Mouse (Mus musculus) adrenal gland, adult 18-20 months (tissue): ENCODE results near the gene Ppp4r1. TPM values are rescaled to one million over a fixed set of nuclear protein-coding genes. Genes with fewer than 3 reads are reported as not detected.

Experiments used
- DNase-seq, 2 experiments: peaks; one replicate each; pipeline ENCODE4 v3.0.0; 2021 to 2022; ENCODE audit warnings: low spot score in 2 of 2
- total RNA-seq, 2 experiments: library from RNA; stranded (reverse); gene quantifications; 1 replicate in 1 of 2; 2 replicates in 1 of 2; pipeline ENCODE4 v1.2.3; 2021

Gene Ppp4r1
- total RNA-seq, 2 experiments from 2014 or later: 57.2 to 70.4 TPM

GRCm38 (mm10) chr17:65798446-65798845, 16.1 kb downstream of the Ppp4r1 start:
- no peak for DNase-seq

- no peak for DNase-seq
Measured at GRCm38 (mm10) chr17:65799353-65799752, 17.0 kb downstream of the Ppp4r1 start.

- no peak for DNase-seq
Measured at GRCm38 (mm10) chr17:65800451-65800850, 18.1 kb downstream of the Ppp4r1 start.

GRCm38 (mm10) chr17:65802026-65802425, 19.7 kb downstream of the Ppp4r1 start:
- no peak for DNase-seq

- no peak for DNase-seq
Measured at GRCm38 (mm10) chr17:65805966-65806365, 23.6 kb downstream of the Ppp4r1 start.

GRCm38 (mm10) chr17:65806416-65806815, 24.0 kb downstream of the Ppp4r1 start:
- DNase-seq: no peak

GRCm38 (mm10) chr17:65811032-65811431, 28.7 kb downstream of the Ppp4r1 start:
- no peak for DNase-seq

GRCm38 (mm10) chr17:65813763-65814162, 31.4 kb downstream of the Ppp4r1 start:
- no peak for DNase-seq

GRCm38 (mm10) chr17:65820197-65820596, 37.8 kb downstream of the Ppp4r1 start:
- DNase-seq: no peak

GRCm38 (mm10) chr17:65822423-65822822, 40.0 kb downstream of the Ppp4r1 start:
- DNase-seq: no peak

- DNase-seq: no peak
Measured at GRCm38 (mm10) chr17:65824246-65824645, 41.9 kb downstream of the Ppp4r1 start.

- DNase-seq: no peak
Measured at GRCm38 (mm10) chr17:65826257-65826656, 43.9 kb downstream of the Ppp4r1 start.

- DNase-seq: no peak
Measured at GRCm38 (mm10) chr17:65827119-65827840, 44.9 kb downstream of the Ppp4r1 start.

- DNase-seq: no peak
Measured at GRCm38 (mm10) chr17:65827904-65828303, 45.5 kb downstream of the Ppp4r1 start.

- no peak for DNase-seq
Measured at GRCm38 (mm10) chr17:65828951-65829350, 46.6 kb downstream of the Ppp4r1 start.

GRCm38 (mm10) chr17:65830216-65830863, 48.0 kb downstream of the Ppp4r1 start:
- DNase-seq: no peak

GRCm38 (mm10) chr17:65833891-65834290, 51.5 kb downstream of the Ppp4r1 start:
- no peak for DNase-seq

GRCm38 (mm10) chr17:65836746-65837145, 54.4 kb downstream of the Ppp4r1 start:
- DNase-seq: no peak

GRCm38 (mm10) chr17:65839541-65840256, 57.3 kb downstream of the Ppp4r1 start:
- DNase-seq: no peak

GRCm38 (mm10) chr17:65842669-65843381, 60.5 kb downstream of the Ppp4r1 start:
- no peak for DNase-seq

GRCm38 (mm10) chr17:65845423-65845822, 63.0 kb downstream of the Ppp4r1 start:
- no peak for DNase-seq
